Mouse (Mus musculus) liver, embryonic 14.5 days (tissue): ENCODE data around the gene Scrt2. TPM values are rescaled to one million over a fixed set of nuclear protein-coding genes. Genes with fewer than 3 reads are reported as not detected.

ENCODE experiments used
- ATAC-seq: fragments of 200-750 bp; cut with Nextera tagmentation; 2 replicates; pipeline ENCODE4 v1.8.0; 2017; ENCODE audit warnings: moderate number of reproducible peaks, mild to moderate bottlenecking, moderate library complexity; ENCODE audit not compliant: insufficient read depth
- DNase-seq, 3 experiments: peaks; one replicate each; pipeline ENCODE4 v3.0.0-alpha.2; 2012 to 2013; ENCODE audit warnings: low read depth in 3 of 3, low spot score in 3 of 3
- H3K27ac ChIP-seq: fragments of 300-500 bp; sonication (generic); 2 replicates; pipeline ENCODE4 v1.5.1; 2014; ENCODE audit warnings: moderate library complexity, mild to moderate bottlenecking, control low read depth, inconsistent platforms
- H3K27me3 ChIP-seq: fragments of 300-500 bp; sonication (generic); 2 replicates; pipeline ENCODE4 v1.6.1; 2014; ENCODE audit warnings: mild to moderate bottlenecking, low read length, moderate library complexity; ENCODE audit not compliant: control insufficient read depth, insufficient read depth
- H3K36me3 ChIP-seq: fragments of 300-500 bp; sonication (generic); replicated peaks from 2 replicates; pipeline ENCODE4 v1.6.1; 2014; ENCODE audit warnings: low read depth; ENCODE audit not compliant: control insufficient read depth, insufficient read depth
- H3K4me1 ChIP-seq, 2 experiments: fragments of 200-500 bp in 1 of 2; fragments of 300-500 bp in 1 of 2; sonication (generic) in 1 of 2; replicated peaks; 2 replicates each; pipeline ENCODE4 v1.6.1; 2012 to 2014; ENCODE audit warnings: antibody characterized with exemption in 1 of 2, inconsistent platforms in 1 of 2, low read length in 1 of 2; ENCODE audit not compliant: control insufficient read depth in 2 of 2, insufficient read depth in 2 of 2
- H3K4me2 ChIP-seq: fragments of 300-500 bp; sonication (generic); 2 replicates; pipeline ENCODE4 v1.6.1; 2014; ENCODE audit warnings: low read depth, mild to moderate bottlenecking, control low read depth, moderate library complexity
- H3K4me3 ChIP-seq, 2 experiments: fragments of 200-500 bp in 1 of 2; fragments of 300-500 bp in 1 of 2; sonication (generic) in 1 of 2; 2 replicates each; pipeline ENCODE4 v1.5.1; 2012 to 2014; ENCODE audit warnings: low read depth in 2 of 2, low read length in 2 of 2, mild to moderate bottlenecking in 2 of 2, control low read depth in 1 of 2, inconsistent platforms in 1 of 2, moderate library complexity in 1 of 2; ENCODE audit not compliant: insufficient read depth in 1 of 2
- H3K9ac ChIP-seq: fragments of 300-500 bp; sonication (generic); replicated peaks from 2 replicates; pipeline ENCODE4 v1.6.1; 2014; ENCODE audit warnings: mild to moderate bottlenecking, control low read depth, moderate library complexity
- H3K9me3 ChIP-seq: fragments of 300-500 bp; sonication (generic); 2 replicates; pipeline ENCODE4 v1.6.1; 2016; ENCODE audit warnings: low read length, mixed read lengths; ENCODE audit not compliant: control insufficient read depth
- CTCF ChIP-seq: IDR thresholded peaks from 2 replicates; pipeline ENCODE4 v1.5.1; 2016; ENCODE audit warnings: antibody characterized with exemption, low read depth, control low read depth
- EP300 ChIP-seq: IDR thresholded peaks from 2 replicates; pipeline ENCODE4 v1.6.1; 2016; ENCODE audit warnings: antibody characterized with exemption, low read depth
- WGBS: fragments of 180-500 bp; shearing (Covaris S2); extraction: QIAGEN DNeasy Blood & Tissue Kit; methylation state at CpG from one replicate; pipeline ENCODE4 v1.1.7; 2014; ENCODE audit not compliant: insufficient replicate concordance; 5-methylcytosine and 5-hydroxymethylcytosine counted together
- polyA plus RNA-seq, 2 experiments: library from polyadenylated mRNA; depleted of rRNA in 1 of 2; stranded (reverse) in 1 of 2; unstranded in 1 of 2; fragments of >200 nt; fragmentation: Nextera tagmentation in 1 of 2; extraction: Ambion mirVana in 1 of 2; gene quantifications; 2 replicates each; pipeline versions ENCODE4 v1.2.1 to v1.2.3; 2012 to 2014

Gene Scrt2
- polyA plus RNA-seq, 2 experiments = 0.01 TPM; not detected in 1

DNA sequence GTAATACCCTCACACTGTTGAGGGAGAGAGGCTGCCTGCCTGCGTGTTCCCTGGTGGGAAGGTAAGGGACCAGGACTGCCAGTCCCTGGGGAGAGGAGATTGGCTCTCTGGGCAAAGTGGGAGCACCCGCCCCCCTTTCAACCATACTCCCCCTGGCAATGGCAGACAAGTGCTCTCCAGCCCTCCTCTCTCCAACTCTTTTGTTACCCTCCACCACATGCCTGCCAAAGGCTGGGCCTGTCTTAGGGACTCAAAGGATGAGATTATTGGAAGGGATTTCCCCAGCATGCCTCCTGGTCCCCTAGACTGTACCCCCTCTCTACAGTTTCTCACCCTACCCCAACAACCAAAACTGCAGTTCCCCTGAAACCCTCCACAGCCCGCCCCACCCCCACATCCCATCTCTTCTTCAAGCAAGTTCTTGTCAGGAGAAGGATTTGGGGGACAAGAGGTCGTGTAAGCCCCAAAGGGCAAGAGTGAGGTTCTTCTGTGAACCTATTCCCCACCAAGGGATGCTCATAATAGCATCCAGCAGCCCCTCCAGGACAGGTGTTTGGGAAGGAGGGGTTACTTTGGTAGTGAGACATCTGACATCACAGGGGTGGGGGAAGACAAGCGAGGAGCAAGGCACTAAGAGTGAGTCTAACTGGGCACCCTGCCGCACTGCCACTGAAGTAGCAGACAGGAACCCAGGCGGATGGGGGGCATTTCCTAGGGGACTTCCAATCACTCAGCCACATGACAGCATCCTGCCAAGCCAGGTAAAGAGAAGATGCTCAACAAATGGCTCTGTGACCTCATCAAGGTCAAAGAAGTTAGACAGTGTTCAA lies 1.3 kb downstream of the Scrt2 start:
- TF ChIP-seq CTCF (no peak), EP300 (no peak)
- H3K4me3 ChIP-seq = no peak overlapping the region
- DNase-seq (no peak), ATAC-seq (0 out of 2 replicates have a peak, but pooled peaks have one; percentile 11)
- H3K27me3 ChIP-seq = peaks cover 50% of the 10 kb centered on the region
- H3K4me2 ChIP-seq = no peak overlapping the region
- H3K36me3 ChIP-seq = no peaks in the 10 kb centered on the region
- H3K9ac ChIP-seq = no peak overlapping the region
- no peak overlapping the region for H3K27ac ChIP-seq
- no peaks in the 10 kb centered on the region for H3K4me1 ChIP-seq
- WGBS = 18% methylated on average over 7 of the region's 7 CpGs
- H3K9me3 ChIP-seq = no peaks in the 10 kb centered on the region

DNA sequence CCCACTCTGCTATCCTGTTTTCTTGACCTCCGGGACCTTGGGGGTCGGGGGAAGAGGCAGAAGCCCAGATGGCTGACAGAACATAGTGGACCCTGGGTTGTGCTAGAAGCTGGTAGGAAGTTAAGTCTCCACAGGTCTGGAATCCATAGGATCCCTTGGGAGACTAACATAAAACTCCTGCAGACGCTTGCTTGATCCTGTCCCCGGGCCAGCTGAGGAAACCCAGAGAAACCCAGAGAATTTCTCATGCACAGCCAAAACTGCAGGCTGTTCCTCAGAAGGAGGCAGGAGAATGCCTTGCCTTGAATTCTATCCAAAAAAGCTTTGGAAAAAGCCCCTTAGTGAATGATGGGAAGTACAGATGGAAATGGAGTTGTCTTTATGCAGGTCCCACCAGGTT lies 2.1 kb downstream of the Scrt2 start:
- H3K4me3 ChIP-seq = no peak overlapping the region
- H3K27ac ChIP-seq = no peak overlapping the region
- 50% methylated on average over 4 of the region's 4 CpGs for WGBS
- H3K9me3 ChIP-seq = no peaks in the 10 kb centered on the region
- TF ChIP-seq EP300 = no peak
- no peak for TF ChIP-seq CTCF
- peaks cover 50% of the 10 kb centered on the region for H3K27me3 ChIP-seq
- H3K4me1 ChIP-seq = no peaks in the 10 kb centered on the region
- H3K4me2 ChIP-seq = no peak overlapping the region
- H3K9ac ChIP-seq = no peak overlapping the region
- DNase-seq (no peak), ATAC-seq (no peak)
- no peaks in the 10 kb centered on the region for H3K36me3 ChIP-seq

DNA sequence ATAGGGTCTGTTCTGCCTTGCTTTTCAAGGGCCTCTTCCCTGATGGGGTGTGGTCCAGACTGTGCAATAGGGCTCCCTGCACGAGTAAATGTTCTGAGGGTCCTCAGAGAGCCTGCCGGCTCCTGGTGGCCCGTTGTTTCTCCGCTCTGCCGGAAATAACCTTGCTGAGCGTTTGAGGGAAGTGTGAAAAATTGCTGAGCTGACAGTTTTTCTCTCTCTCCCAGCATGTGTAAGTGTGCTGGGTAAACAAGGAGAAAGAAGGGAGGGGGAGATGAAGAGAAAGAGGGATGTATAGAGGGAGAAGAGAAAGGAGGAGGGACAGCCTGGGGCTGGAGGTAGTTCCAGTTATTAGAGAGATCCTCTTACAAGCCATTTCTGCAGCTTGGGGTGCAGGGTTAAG lies 3.0 kb downstream of the Scrt2 start:
- Histone ChIP-seq H3K36me3 (no peaks in the 10 kb centered on the region), H3K4me1 (no peaks in the 10 kb centered on the region), H3K27me3 (peaks cover 50% of the 10 kb centered on the region), H3K9ac (no peak overlapping the region), H3K27ac (no peak overlapping the region), H3K4me2 (no peak overlapping the region), H3K4me3 (no peak overlapping the region), H3K9me3 (no peaks in the 10 kb centered on the region)
- WGBS = 51% methylated on average over 6 of the region's 6 CpGs
- ATAC-seq (no peak), DNase-seq (no peak)
- TF ChIP-seq EP300 (no peak), CTCF (no peak)

DNA sequence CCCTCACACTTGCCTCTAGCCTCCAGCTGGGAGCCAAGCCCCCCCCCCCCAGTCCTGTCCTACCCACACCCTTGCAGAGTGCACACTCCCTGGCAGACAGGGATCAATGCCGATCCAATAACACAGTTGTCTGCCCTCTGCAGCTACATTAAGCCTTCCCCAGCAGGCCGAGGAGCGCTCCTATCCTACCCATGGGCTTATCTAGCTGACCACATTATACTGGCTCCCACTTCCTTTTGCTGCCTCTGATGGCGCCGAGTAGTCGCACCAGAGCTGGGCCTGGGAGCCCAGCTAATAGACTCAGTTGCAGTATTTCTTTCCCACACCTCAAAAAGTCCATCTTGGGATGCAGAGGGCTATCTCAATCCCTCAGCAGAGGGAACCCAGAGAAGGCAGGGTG lies 4.1 kb downstream of the Scrt2 start:
- peaks cover 40% of the 10 kb centered on the region for H3K27me3 ChIP-seq

DNA sequence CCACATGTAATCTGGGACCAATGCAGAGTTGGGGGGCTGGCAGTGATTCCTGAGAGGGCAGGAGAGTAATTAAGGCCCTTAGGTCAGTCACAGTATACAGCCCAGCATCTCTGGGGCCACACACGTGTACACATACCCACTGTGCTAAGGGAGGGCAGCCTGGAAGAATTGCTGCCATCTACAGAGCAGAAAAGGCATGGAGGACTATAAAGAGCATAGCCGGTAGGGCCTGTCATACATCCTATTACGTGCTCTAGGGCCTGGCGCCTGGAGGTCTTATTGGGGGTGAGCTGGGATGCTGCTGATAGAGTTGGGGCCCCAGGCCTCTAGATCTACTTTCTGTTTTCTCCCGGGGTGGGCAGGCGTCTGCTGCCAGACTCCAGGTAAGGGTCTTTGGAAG lies 5.1 kb downstream of the Scrt2 start:
- Histone ChIP-seq H3K4me2 (no peak overlapping the region), H3K27me3 (peaks cover 35% of the 10 kb centered on the region)
- 46% methylated on average over 6 of the region's 6 CpGs for WGBS

More for the DNA sequence above, 4.1 kb downstream of the Scrt2 start:
- no peak overlapping the region for H3K27ac ChIP-seq
- H3K9ac ChIP-seq = no peak overlapping the region
- no peak for ATAC-seq
- H3K9me3 ChIP-seq = no peaks in the 10 kb centered on the region
- no peaks in the 10 kb centered on the region for H3K4me1 ChIP-seq
- TF ChIP-seq CTCF (no peak), EP300 (no peak)
- no peak overlapping the region for H3K4me2 ChIP-seq
- no peaks in the 10 kb centered on the region for H3K36me3 ChIP-seq
- WGBS = 16% methylated on average over 6 of the region's 6 CpGs
- DNase-seq = no peak
- H3K4me3 ChIP-seq = no peak overlapping the region

More for the DNA sequence above, 5.1 kb downstream of the Scrt2 start:
- Histone ChIP-seq H3K9ac (no peak overlapping the region), H3K27ac (no peak overlapping the region), H3K36me3 (no peaks in the 10 kb centered on the region), H3K4me1 (no peaks in the 10 kb centered on the region), H3K4me3 (no peak overlapping the region), H3K9me3 (no peaks in the 10 kb centered on the region)
- ATAC-seq (no peak), DNase-seq (no peak)
- no peak for TF ChIP-seq EP300
- no peak for TF ChIP-seq CTCF
